In genomic region chr10:62208241-62208896, GRCm38 (mm10) we compare ENCODE assay signal across 12 mouse cellular contexts. TPM values are rescaled to one million over a fixed set of nuclear protein-coding genes. Genes with fewer than 3 reads are reported as not detected.
DNase-seq lines count a peak whose midpoint lies in the region; ATAC-seq and TF ChIP-seq lines count a peak whose summit lies in the region.
"Had no signal": no experiment of that assay in that cellular context is flagged by ENCODE, and none has a peak within 500 bp of the region (broad histone marks: within the 10 kb centered on the region; RNA-seq: fewer than 3 reads in every experiment).

No protein-coding gene starts in this region.

- H3K27me3 ChIP-seq in intestine, embryonic 16.5 days (replicated peaks; ENCODE audit: control insufficient read depth, insufficient read depth, low read length) = no peaks in the 10 kb centered on the region
- no peaks in the 10 kb centered on the region for H3K27me3 ChIP-seq in lung, embryonic 15.5 days
- no peaks in the 10 kb centered on the region for H3K27me3 ChIP-seq in stomach, postnatal 0 days (ENCODE audit: control insufficient read depth, insufficient read depth, low read length)
- no peaks in the 10 kb centered on the region for H3K27me3 ChIP-seq in forebrain, embryonic 15.5 days

- no peak overlapping the region for H3K9ac ChIP-seq in intestine, embryonic 16.5 days (ENCODE audit: low read depth, low read length)
- no peak overlapping the region for H3K9ac ChIP-seq in lung, embryonic 15.5 days
- no peak overlapping the region for H3K9ac ChIP-seq in stomach, postnatal 0 days (ENCODE audit: low read length)
- H3K9ac ChIP-seq in forebrain, embryonic 15.5 days (replicated peaks) = no peak overlapping the region
- H3K9ac ChIP-seq: heart, embryonic 15.5 days had no signal

- no peak overlapping the region for H3K4me3 ChIP-seq in intestine, embryonic 16.5 days (ENCODE audit: low read length)
- H3K4me3 ChIP-seq in lung, embryonic 15.5 days = no peak overlapping the region
- H3K4me3 ChIP-seq in stomach, postnatal 0 days (ENCODE audit: low read depth, low read length) = no peak overlapping the region
- H3K4me3 ChIP-seq in forebrain, embryonic 15.5 days = no peak overlapping the region
- H3K4me3 ChIP-seq: heart, embryonic 15.5 days; myocyte had no signal

- no peak overlapping the region for H3K4me2 ChIP-seq in intestine, embryonic 16.5 days (ENCODE audit: low read depth, low read length)
- H3K4me2 ChIP-seq in lung, embryonic 15.5 days = no peak overlapping the region
- no peak overlapping the region for H3K4me2 ChIP-seq in stomach, postnatal 0 days (replicated peaks; ENCODE audit: low read depth)
- no peak overlapping the region for H3K4me2 ChIP-seq in forebrain, embryonic 15.5 days (replicated peaks)
- H3K4me2 ChIP-seq: heart, embryonic 15.5 days had no signal

- no peak for TF ChIP-seq CTCF in stomach, postnatal 0 days (IDR thresholded peaks at IDR 0.05; ENCODE audit: low read depth)

- H3K27ac ChIP-seq in intestine, embryonic 16.5 days (ENCODE audit: low read length) = peak overlapping the region; percentile 61
- peak overlapping the region; percentile 51 for H3K27ac ChIP-seq in lung, embryonic 15.5 days
- peak overlapping the region; percentile 40 for H3K27ac ChIP-seq in stomach, postnatal 0 days (replicated peaks)
- no peak overlapping the region for H3K27ac ChIP-seq in forebrain, embryonic 15.5 days (replicated peaks)
- H3K27ac ChIP-seq: heart, embryonic 15.5 days; macrophage had no signal

- no peaks in the 10 kb centered on the region for H3K36me3 ChIP-seq in intestine, embryonic 16.5 days (ENCODE audit: control insufficient read depth, insufficient read depth, low read length)
- H3K36me3 ChIP-seq in lung, embryonic 15.5 days = no peaks in the 10 kb centered on the region
- no peaks in the 10 kb centered on the region for H3K36me3 ChIP-seq in stomach, postnatal 0 days (ENCODE audit: control insufficient read depth, insufficient read depth, low read length)
- no peaks in the 10 kb centered on the region for H3K36me3 ChIP-seq in forebrain, embryonic 15.5 days
- H3K36me3 ChIP-seq: heart, embryonic 15.5 days had no signal

- H3K9me3 ChIP-seq in intestine, embryonic 16.5 days (ENCODE audit: control insufficient read depth, low read length) = no peaks in the 10 kb centered on the region
- H3K9me3 ChIP-seq in lung, embryonic 15.5 days = no peaks in the 10 kb centered on the region
- H3K9me3 ChIP-seq in stomach, postnatal 0 days (ENCODE audit: control insufficient read depth, low read length) = no peaks in the 10 kb centered on the region
- H3K9me3 ChIP-seq in forebrain, embryonic 15.5 days = no peaks in the 10 kb centered on the region
- H3K9me3 ChIP-seq: heart, embryonic 15.5 days had no signal

- TF ChIP-seq EP300 in stomach, postnatal 0 days (optimal IDR thresholded peaks at IDR 0.05) = no peak

- peak; percentile 37 to 56 for DNase-seq in lung, adult 18-20 months
- no peak for DNase-seq in lung, postnatal 14 days
- no peak for DNase-seq in stomach, postnatal 0 days (ENCODE audit: low spot score)
- DNase-seq in right cerebral cortex, postnatal 25 days = no peak
- DNase-seq: cerebellum, adult 2 months had no signal

- peak; percentile 68 for ATAC-seq in intestine, embryonic 16.5 days
- ATAC-seq in lung, embryonic 15.5 days (ENCODE audit: borderline replicate concordance, extremely low read depth, low FRiP score, low TSS enrichment) = peak; percentile 56; the same call in 1 of the 2 replicates
- ATAC-seq in stomach, postnatal 0 days (ENCODE audit: low FRiP score, low TSS enrichment) = peak; percentile 57; the same call in 1 of the 2 replicates
- ATAC-seq in forebrain, embryonic 15.5 days (replicated peaks) = no peak

- H3K4me1 ChIP-seq in intestine, embryonic 16.5 days (ENCODE audit: control insufficient read depth, insufficient read depth, low read length) = peaks cover 19% of the 10 kb centered on the region
- H3K4me1 ChIP-seq in lung, embryonic 15.5 days = peaks cover 21% of the 10 kb centered on the region
- 0 out of 2 replicates have a peak, but pooled peaks cover 4% of the 10 kb centered on the region for H3K4me1 ChIP-seq in stomach, postnatal 0 days (replicated peaks; ENCODE audit: control insufficient read depth, insufficient read depth)
- H3K4me1 ChIP-seq in forebrain, embryonic 15.5 days = no peaks in the 10 kb centered on the region

- 27% methylated on average over 10 of the region's 10 CpGs for WGBS in intestine, embryonic 16.5 days
- WGBS in lung, embryonic 15.5 days = 32% methylated on average over 10 of the region's 10 CpGs
- 28% methylated on average over 10 of the region's 10 CpGs for WGBS in stomach, postnatal 0 days
- 80% methylated on average over 10 of the region's 10 CpGs for WGBS in forebrain, embryonic 15.5 days

RNA-seq across cellular contexts. Expression of gene Tspan15, which starts 22.7 kb away (rescaled TPM):
- polyA plus RNA-seq in intestine, embryonic 16.5 days (2015; fragmentation: Nextera tagmentation; extraction: Ambion mirVana) = 86.3 and 92.1 TPM in 2 replicates
- 66.5 and 84.5 TPM in 2 replicates for polyA plus RNA-seq in lung, embryonic 15.5 days (2015; fragmentation: Nextera tagmentation; extraction: Ambion mirVana)
- 97.4 and 112 TPM in 2 replicates for polyA plus RNA-seq in stomach, postnatal 0 days (2015; fragmentation: Nextera tagmentation; extraction: Ambion mirVana)
- 14.4 and 17.0 TPM in 2 replicates for polyA plus RNA-seq in forebrain, embryonic 15.5 days (2015; fragmentation: Nextera tagmentation; extraction: Ambion mirVana)
- polyA plus RNA-seq: macrophage had no signal

RNA-seq across cellular contexts. Expression of gene Tacr2, which starts 43.9 kb away (rescaled TPM):
- polyA plus RNA-seq in intestine, embryonic 16.5 days (2015; fragmentation: Nextera tagmentation; extraction: Ambion mirVana) = 0.98 and 1.2 TPM in 2 replicates
- polyA plus RNA-seq in lung, embryonic 15.5 days (2015; fragmentation: Nextera tagmentation; extraction: Ambion mirVana) = 0.56 and 0.72 TPM in 2 replicates
- polyA plus RNA-seq in stomach, postnatal 0 days (2015; fragmentation: Nextera tagmentation; extraction: Ambion mirVana) = 1.3 and 1.6 TPM in 2 replicates
- polyA plus RNA-seq in forebrain, embryonic 15.5 days (2015; fragmentation: Nextera tagmentation; extraction: Ambion mirVana) = not detected in 2 replicates
- polyA plus RNA-seq: heart, embryonic 15.5 days; limb, embryonic 11.5 days; macrophage had no signal

Comparison
In these comparisons a context has a peak if more than half of its experiments do, and no peak if none do; other contexts are left out.
1. DNase-seq: peak in lung, adult 18-20 months (2 of 2); none in lung, postnatal 14 days (single experiment), stomach, postnatal 0 days (single experiment) and right cerebral cortex, postnatal 25 days (single experiment).